Mouse (Mus musculus): Measurements from ENCODE around the gene Ell2. TPM values are rescaled to one million over a fixed set of nuclear protein-coding genes. Genes with fewer than 3 reads are reported as not detected.

Ell2 gene
- total RNA-seq, 2 experiments from 2014 or later = 17.9 to 30.2 TPM

DNA sequence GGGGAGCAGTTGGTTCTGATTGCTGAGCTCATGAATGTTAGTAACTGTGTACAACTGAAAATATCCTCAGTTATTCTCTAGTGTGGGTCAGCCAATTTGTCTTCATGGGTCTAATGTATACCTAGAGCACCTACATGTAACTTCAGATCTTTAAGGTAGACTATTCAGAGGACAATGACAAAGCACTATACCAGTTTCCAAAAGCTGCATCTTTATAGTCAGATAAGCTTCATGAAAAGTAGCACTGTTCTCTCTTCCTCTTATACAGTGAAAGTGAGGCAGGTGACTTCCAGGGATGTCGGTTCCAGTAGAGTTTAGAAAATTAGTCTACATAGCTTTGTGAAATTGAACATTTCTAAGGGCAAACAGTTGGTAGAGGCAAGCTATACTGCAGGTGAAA lies 21.4 kb downstream of the Ell2 start:
- intact Hi-C loops (cut with DNase I; ENCODE audit: low total_unique reads) = no loop called here
- no peak for DNase-seq

DNA sequence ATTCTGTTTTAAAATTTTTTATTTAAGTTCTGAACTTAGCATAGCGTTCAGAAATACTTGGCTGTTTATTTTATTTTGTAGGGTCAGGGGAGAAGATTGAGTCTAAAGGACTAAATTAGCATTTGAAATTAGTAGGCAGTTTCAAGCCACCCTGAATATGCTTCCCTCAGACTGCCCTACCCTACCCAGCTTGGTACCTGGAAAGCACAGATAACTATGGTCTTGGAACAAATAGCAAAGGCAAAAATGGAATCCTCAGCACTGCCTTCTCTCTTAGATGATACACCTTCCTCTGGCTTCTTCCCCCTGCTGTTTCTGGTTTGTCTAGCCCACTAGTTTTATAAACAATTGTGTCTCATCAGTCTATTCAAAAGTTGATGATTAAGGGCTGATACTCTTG lies 23.3 kb downstream of the Ell2 start:
- no peak for DNase-seq
- intact Hi-C loops (cut with DNase I; ENCODE audit: low total_unique reads) = no loop called here

DNA sequence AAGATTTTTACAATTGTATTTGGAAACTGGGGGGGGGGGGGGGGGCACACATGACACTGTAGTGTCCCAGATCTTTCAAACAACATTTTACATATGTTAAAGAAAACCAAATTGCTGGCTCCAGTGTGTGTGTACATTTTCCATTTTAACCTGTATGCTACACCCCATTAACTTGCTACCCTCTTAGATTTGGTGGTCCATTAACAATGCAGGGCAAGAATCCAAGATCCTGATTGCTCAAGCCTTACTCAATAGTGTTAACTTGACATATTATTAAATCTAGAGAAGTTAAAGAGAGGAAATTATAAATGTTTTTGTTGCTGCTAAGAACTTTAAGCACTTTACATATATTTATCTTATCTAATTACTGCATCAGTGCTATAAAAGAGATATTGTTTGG lies 24.2 kb downstream of the Ell2 start:
- intact Hi-C loops (cut with DNase I; ENCODE audit: low total_unique reads) = no loop called here
- no peak for DNase-seq

DNA sequence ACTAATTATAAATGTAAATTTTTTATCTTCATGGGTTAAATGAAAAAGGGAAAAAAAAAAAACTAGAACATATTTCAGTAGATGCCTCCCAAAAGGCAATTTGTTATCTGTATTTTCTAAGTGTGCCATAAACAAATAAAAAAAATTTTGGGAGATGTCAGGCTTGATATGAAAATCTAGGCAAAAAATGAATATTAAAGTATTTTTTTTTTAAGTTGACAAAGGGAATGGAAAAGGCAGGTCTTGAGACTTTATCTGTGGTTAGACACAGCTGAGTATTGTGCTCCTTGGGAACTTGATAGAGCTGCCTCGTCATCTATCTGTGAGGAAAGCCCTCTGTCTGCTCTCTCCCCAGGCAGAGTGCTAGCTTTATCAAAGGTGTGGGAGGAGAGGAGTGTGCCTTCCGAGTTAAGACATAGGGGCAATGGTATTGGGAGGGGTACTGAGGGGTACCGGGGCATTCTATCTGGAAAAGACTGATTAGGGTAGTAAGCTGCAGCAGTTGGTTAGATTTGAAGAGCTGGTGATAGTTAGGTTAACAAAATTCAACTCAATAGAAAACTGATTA lies 27.1 kb downstream of the Ell2 start:
- intact Hi-C loops (cut with DNase I; ENCODE audit: low total_unique reads) = no loop called here
- no peak for DNase-seq

DNA sequence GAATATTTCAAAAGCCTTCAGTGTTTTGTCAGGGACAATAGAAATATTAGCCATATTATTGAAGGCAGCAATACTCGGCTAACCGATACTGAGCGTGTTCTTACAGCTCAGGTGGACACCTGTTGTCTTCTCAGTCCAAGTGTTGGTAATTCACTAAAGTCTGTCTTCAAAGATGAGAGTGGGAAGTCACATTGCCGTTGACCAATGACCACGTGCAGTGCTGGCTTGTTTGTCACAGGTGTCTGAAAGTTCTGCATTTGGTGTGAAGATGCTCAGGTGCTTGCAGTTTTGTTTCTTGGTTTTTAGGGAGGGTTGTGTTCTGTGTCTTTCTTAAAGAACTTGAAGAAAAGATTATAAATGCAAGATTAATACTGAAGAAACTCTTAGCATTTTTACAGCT lies 27.7 kb downstream of the Ell2 start:
- intact Hi-C loops (cut with DNase I; ENCODE audit: low total_unique reads) = no loop called here
- DNase-seq = no peak

DNA sequence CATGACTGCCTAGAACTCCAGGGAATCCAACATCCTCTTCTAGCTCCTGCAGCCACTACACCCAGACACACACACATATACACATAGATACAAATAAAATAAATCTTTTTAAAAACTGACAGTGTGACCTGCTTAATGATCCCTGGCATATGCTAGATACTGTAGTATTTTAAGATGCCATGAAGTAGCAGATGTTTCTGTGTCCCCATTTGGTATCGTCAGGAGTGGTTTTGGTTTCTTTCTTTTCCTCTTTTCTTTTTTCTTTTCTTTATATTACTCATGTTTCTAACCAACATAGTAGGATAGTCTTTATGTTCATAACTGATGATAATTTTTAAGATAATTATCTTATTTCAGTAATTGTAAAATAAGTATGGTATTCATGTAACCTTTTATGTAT lies 29.0 kb downstream of the Ell2 start:
- intact Hi-C loops (cut with DNase I; ENCODE audit: low total_unique reads) = no loop called here
- no peak for DNase-seq

DNA sequence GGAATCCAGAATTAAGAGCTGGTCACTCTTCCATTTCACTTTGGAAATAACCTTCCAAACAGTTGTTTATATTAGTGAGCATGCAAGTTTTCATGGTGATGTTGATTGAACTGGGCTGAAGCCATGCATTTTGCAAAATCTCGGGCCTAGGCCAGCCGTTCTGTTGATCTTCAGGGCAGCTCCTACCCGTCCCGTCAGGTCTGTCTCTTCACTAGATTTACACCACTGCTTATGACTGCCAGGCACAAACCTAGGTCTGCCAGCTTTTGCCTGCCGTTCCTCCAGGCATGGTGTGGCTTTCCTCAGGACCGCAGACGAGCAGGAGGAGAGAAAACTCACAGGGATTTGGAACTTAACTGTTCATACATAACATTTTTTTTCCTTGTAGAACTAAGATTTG lies 31.4 kb downstream of the Ell2 start:
- peak; percentile 24 for DNase-seq
- intact Hi-C loops (cut with DNase I; ENCODE audit: low total_unique reads) = no loop called here

DNA sequence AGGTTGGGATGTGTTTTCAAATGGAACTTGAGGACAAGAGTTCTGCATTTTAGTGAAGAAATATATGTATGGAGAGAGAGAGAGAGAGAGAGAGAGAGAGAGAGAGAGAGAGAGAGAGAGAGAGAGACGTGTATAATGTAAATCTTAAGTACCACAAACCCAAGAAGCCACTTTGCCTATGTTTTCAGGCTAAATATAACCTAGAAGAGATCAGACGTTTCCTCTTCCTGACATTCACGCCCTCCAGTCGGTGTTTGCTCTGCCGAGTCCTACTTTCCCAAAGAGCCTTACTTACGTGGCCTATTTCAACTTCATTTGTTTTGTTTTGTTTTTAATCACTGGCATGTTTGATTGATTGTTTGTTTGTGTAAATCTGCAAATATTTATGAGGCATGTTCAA lies 32.0 kb downstream of the Ell2 start:
- DNase-seq = no peak
- intact Hi-C loops (cut with DNase I; ENCODE audit: low total_unique reads) = no loop called here

DNA sequence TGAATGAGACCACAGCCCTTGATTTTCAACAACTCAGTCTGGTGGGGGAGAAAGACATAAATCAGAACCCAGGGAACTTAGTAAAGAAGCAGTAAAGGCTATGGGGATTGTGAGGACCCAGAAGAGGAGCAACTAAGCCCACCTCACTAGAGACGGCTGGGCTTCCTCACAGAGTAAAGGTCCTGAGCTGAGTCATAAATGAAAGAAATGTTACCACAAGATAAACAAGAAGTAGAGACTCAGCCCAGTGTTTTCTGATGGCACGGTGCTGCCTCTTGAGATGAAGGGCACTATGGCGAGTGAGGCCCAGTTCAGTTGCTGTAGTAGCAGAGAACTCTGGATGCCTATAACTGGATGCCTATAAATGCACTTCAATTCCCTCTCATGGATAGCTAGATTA lies 32.4 kb downstream of the Ell2 start:
- intact Hi-C loops (cut with DNase I; ENCODE audit: low total_unique reads) = no loop called here
- no peak for DNase-seq

DNA sequence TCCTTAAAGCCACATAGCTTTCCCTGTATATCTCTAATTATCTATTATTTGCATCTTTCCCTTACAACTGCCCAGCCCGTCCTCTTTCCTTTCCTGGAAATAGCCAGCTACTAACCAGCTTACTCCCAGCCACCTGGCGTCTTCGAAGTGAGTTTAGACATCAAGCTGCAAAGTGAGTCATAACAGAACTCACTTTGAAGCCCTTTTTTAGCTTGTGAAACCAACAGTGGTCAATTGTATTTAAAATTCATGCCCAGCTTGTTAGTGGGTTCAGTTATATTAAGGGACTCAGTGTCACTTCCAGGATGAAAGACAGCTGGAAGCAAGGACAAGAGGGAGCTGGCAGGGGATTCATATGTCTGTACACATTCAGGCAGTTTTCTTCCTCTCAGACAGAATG lies 33.5 kb downstream of the Ell2 start:
- intact Hi-C loops (cut with DNase I; ENCODE audit: low total_unique reads) = no loop called here
- no peak for DNase-seq

DNA sequence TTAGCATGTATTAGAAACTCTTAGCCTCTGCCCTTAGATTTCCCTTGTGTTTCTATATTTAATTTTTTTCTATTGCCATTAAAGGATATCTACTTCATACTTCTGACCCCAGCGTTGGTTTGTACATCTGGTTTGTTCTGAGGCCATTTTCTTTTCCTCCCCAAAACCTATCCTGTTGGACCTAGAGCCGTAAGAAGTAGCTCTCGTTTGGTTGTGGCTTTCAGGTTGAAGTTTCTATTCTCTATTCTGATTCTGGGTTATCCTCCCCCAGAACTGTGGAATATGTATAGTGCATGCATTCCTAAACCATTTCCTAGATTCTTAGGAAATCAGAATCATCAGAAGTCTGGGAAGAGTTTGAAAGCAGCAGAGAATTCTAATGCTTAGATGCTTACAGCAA lies 34.6 kb downstream of the Ell2 start:
- intact Hi-C loops (cut with DNase I; ENCODE audit: low total_unique reads) = no loop called here

DNA sequence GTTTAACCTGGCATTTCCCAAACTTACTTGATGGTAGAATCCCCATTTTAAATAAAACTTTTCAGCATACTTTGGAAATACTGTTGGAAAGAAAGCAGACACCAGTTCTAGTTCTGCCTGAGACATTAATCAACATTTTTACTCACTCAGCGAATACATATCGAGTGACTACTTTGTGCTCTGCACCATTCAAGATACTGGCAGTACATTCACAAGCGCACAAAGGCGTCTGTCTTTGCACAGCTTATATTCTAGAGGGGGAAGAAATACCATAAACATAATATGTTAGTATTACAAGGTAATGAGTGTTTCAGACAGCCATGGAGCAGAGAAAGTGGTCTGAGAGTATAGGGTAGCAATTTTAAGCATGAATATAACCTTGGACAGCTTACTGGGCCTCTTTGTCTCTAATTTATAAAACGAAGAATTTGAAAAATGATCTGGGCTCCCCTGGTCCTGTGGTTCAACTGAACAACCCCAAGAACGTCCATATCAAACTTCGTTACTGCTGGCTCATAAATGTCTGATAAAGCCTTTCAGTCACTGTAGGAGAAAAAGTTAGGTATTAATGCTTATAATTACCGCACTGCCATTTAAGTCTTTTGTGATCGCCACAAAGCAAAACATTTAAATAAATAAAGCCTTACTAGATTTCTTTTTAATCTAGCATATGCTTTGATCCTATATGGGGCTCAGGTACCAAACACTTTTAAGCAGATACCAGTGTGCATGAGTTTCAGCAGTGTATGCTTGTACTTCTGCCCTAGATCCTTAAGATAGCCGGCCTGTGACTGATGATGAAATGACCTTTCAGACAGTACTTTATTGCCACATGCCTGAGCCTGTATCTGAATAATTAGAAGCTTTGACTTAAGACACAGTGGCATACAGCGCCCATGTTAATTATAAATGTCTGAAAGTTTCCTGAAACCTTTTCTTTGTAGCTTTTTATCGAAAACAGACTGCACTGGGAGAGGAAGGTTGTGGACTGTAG lies 35.5 kb downstream of the Ell2 start:
- DNase-seq = no peak
- intact Hi-C loops (cut with DNase I; ENCODE audit: low total_unique reads) = no loop called here

More for the DNA sequence above, 34.6 kb downstream of the Ell2 start:
- no peak for DNase-seq

DNA sequence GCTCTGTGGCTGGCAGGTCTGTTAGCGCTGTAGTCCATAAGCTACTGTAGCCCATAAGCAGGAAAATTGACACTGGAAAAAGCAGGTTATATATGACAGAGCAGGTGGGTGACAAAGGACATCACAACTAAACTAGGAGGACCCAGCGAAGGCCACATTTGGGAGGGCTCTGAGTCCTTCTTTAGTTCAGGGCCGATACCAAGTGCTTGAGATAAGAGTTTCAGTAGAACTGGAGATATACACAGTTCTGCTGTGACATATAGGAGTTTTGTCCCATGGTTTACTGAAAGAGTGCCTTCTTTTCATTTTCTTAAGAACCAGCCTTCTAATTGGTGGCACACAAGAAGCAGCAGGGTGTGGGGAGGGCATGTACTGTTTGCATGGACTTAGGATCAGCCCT lies 36.4 kb downstream of the Ell2 start:
- no peak for DNase-seq
- intact Hi-C loops (cut with DNase I; ENCODE audit: low total_unique reads) = no loop called here

DNA sequence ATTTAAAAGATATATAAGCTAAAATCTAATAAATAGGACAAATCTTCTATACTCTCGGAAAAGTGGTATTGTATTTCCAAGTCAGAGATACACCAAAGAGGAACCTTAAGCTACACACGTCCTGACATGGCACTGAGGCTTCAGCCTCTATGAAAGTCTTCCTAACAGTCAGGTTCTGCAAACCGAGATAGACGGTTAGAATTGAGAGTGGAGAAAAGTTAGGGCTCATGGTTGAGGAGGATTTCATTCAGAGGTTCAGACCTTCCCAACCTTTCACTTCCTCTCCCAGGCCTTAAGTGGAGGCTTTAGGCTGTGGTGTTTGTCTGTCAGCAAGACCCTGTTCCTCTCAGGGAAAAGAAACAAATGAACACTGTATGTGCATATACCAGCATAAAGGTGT lies 37.5 kb downstream of the Ell2 start:
- no peak for DNase-seq
- intact Hi-C loops (cut with DNase I; ENCODE audit: low total_unique reads) = no loop called here

DNA sequence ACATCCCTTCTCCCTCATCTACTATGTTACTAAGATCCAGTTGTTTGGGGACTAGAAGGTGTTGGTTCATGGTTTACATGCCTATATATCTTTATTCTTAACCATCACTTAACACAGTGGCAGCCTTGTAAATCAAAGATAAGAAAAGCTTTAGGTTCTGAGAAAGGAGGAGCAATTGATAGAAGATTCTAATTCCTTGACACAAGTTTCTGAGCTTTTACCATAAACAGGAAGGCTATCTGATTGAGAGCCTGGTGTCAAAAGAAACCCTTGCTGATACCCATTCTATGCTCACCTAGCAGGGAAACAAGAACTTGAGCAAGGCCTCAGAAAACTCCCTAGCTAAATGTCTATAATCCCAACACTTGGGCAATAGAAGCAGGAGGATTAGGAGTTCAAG lies 38.8 kb downstream of the Ell2 start:
- DNase-seq = no peak
- intact Hi-C loops (cut with DNase I; ENCODE audit: low total_unique reads) = no loop called here

DNA sequence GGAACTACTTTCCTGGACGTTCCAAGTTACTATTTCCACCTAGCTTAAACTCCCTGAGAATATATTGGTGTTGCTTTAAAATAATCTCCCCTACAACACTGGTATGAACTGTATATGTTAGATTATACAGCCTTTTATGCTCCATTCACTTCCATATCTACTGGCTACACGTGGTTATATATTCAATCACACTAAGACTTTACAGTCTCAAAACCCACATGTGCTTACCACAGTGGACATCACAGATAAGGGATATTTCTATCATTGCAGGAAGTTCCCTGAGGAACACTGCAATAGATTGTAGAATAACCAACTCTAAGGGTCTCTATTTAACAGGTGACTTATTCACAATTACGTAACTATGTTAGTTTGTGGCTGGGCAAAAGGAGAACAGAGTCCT lies 40.7 kb downstream of the Ell2 start:
- intact Hi-C loops (cut with DNase I; ENCODE audit: low total_unique reads) = no loop called here

DNA sequence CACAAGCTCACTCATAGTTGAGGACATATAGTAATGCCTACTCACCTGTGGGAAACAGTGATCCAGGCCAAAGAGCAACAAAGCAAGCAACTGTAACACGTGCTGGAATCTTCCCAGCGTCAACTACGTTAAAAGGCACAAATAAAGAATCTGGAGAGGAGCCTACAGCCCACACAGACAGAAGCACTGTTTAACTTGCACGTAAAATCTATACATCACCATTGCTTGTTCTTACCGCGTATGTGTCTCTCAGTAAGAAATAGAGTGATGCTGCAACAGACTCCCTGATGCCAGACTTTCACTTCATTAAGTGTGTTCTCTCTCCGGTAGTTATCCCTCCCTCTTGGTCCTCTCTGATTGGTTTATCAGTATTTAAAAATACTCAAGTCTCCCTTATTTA lies 42.1 kb downstream of the Ell2 start:
- intact Hi-C loops (cut with DNase I; ENCODE audit: low total_unique reads) = no loop called here
- no peak for DNase-seq

More for the DNA sequence above, 40.7 kb downstream of the Ell2 start:
- no peak for DNase-seq

DNA sequence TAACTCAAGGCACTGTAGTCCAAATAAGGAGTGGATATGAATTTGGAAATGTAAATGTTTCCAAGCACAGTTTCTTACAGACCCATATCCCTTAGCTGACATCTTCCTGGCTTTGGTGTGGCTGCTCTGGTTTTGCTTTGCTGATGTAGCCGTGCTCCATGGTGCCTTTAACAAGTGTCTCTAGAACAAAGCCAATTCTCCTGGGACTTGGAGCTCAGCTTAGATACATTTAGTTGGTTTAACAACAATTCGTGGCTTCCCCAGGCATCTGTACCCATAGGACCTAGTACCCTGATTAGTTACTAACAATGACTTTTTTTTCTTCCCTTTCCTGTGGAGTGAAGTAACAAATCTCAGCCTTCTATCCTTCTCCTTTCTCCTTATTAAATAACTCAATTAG lies 44.2 kb downstream of the Ell2 start:
- intact Hi-C loops (cut with DNase I; ENCODE audit: low total_unique reads) = no loop called here
- DNase-seq = no peak

DNA sequence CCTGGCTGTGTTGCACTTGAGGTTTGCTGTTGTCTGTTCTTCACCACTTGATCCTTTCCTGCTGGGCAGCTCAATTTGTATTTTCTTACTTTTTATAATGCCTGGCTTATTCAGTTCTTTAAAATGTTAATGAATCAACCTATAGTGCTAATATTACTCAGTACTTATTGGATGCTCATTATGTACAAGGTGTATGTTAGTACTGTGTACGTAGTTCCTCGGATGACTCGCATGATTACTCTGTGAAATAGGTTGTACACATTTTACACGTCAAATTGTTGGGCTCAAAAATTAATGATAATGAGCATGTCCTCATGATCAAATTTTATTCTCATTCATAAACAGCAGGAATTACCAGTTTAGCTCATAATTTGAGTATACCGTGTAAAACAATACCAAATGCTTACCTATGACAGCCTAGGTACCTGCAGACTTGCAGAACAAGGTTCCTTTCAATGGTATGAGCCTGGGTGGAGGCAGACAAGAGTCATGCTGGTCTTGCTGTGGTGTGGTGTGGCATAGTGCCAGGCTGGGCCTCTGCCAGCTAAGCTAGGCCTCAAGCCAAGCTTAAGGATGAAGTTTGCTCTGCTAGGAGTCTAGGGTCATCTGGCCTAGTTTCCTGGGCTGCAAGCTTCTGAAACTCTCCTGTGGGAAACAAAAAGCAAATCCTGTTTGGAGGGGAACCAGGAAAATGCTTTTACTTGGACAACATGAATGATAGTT lies 45.8 kb downstream of the Ell2 start:
- DNase-seq = peak; percentile 71
- intact Hi-C loops (cut with DNase I; ENCODE audit: low total_unique reads) = no loop called here

DNA sequence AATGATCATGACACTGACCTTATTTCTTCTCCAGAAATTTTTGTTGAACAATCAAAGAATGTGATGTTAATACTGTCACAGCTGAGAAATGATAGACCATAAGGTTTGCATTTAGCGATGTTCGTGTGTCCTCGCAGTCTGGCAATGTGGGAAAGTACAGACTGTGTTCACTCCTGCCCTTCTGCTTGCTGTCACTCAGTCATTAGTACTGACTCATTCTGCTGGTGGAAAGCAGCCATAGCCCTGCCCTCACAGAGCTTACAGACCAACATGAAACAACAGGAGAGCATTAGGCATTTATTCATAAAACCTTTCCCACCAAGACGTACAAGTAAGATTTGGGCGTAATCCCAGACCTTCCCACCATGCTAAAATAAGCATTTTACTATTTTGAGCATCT lies 47.8 kb downstream of the Ell2 start:
- DNase-seq = no peak
- intact Hi-C loops (cut with DNase I; ENCODE audit: low total_unique reads) = no loop called here

Data from gastrocnemius, postnatal 14 days (tissue).